Mouse (Mus musculus): ENCODE data around the gene D630039A03Rik. TPM values are rescaled to one million over a fixed set of nuclear protein-coding genes. Genes with fewer than 3 reads are reported as not detected.

D630039A03Rik gene
- polyA plus RNA-seq, 1 experiment = 4.3 TPM

DNA sequence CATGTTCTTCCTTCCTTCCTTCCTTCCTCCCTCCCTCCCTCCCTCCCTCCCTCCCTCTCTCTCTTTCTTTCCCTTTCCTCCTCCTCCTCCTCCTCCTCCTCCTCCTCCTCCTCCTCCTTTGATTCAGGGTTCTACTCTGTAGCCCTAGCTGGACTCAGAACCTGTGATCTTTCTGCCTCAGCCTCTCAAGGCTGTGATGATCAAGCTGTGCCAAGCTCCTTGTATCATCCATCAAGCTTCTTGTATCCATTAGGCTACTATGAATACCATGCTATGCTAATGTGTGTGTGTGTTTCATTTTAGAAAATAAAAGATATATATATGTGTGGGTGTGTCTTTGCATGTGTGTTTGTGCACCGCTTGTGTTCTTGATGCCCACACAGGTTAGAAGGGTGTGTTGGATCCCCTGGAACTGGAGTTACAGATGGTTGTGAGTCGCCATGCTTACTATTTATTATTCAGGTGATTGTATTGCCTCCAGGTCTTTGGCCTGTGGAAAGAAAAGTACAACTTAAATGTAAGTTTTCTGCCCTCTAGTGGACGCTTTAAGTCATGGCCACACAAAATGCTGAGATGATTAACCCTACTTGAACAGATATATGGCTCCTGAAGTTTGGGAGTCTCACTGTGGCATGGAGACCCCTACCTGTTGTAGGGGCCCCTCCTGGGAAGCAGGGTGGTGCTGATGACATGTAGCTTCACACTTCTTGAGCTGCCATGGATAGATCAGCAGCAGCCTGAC lies 11.5 kb upstream of the D630039A03Rik start:
- no peak for DNase-seq (ENCODE audit: low spot score)

GRCm38 (mm10) chr4:57924556-57925071 lies 8.5 kb upstream of the D630039A03Rik start:
- no peak for DNase-seq (ENCODE audit: low spot score)

- no peak for DNase-seq (ENCODE audit: low spot score)
Measured at GRCm38 (mm10) chr4:57922171-57922570, 6.1 kb upstream of the D630039A03Rik start.

GRCm38 (mm10) chr4:57920522-57920921 lies 4.4 kb upstream of the D630039A03Rik start:
- no peak for DNase-seq (ENCODE audit: low spot score)

DNA sequence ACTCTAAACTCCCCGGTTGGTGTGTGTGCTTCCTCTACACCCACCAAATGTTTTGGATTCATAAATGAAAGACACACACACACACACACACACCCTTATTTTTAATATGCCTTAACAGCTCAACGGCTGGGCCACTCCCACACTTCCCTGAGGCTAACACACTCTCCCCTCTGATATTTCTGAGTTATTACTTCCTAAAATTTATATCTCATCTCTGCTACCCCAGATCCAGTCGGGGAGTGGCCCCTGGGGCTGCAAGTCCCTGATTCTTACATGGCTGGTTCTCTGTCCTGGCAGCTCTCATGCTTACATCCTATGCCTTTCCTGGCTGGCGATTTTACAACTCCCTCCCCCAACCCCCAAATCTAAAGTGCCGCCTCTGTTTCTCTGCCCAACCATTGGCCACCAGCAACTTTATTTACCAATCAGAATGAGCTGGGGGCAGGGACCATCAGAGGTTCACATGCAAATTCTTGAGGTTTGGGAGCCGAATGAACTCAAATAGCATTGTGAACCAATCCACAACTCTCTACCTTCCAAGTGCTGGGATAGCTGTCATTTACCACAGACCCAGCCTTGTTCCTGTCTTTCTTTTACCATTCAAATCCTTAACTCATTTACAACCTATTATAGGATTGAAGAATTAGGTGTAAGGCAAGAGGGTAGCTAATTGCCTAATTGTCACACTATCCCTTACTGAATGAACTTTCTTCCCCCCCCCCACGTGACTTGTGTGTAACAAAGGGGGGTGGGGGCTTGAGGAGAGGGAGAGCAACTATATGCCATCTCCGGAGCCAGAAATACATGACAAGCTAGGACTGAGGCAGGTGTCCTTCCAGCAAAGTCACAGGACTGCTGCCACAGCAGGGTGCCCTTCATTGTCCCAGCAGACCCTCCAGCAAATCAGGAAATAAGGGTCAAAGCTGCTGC lies 3.7 kb upstream of the D630039A03Rik start:
- DNase-seq (ENCODE audit: low spot score) = no peak

GRCm38 (mm10) chr4:57916711-57917110 lies 614 bp upstream of the D630039A03Rik start:
- DNase-seq (ENCODE audit: low spot score) = no peak

- no peak for DNase-seq (ENCODE audit: low spot score)
Measured at GRCm38 (mm10) chr4:57915216-57915965, 706 bp downstream of the D630039A03Rik start.

GRCm38 (mm10) chr4:57914193-57915190 lies 1.6 kb downstream of the D630039A03Rik start:
- DNase-seq (ENCODE audit: low spot score) = no peak

DNA sequence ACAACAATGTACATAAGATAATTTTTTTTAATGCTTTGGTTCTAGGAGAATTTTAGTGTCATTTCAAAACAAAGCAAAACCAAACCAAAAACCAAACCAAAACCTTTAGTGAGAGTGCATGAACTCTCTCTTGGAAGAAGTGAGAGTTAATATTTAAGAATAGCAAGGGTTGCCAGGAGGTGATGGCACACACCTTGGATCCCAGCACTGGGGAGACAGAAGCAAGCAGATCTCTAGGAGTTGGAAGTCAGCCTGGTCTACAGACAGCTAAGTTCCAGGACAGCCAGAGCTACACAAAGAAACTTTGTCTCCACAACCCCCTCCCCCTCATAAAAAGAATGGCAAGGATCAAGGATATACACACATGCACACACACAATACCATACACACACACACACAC lies 3.1 kb downstream of the D630039A03Rik start:
- DNase-seq (ENCODE audit: low spot score) = no peak

GRCm38 (mm10) chr4:57908860-57909259 lies 7.2 kb downstream of the D630039A03Rik start:
- DNase-seq (ENCODE audit: low spot score) = no peak

GRCm38 (mm10) chr4:57906708-57907107 lies 9.4 kb downstream of the D630039A03Rik start:
- DNase-seq (ENCODE audit: low spot score) = no peak

- DNase-seq (ENCODE audit: low spot score) = no peak
Measured at GRCm38 (mm10) chr4:57904638-57905037, 11.5 kb downstream of the D630039A03Rik start.

DNA sequence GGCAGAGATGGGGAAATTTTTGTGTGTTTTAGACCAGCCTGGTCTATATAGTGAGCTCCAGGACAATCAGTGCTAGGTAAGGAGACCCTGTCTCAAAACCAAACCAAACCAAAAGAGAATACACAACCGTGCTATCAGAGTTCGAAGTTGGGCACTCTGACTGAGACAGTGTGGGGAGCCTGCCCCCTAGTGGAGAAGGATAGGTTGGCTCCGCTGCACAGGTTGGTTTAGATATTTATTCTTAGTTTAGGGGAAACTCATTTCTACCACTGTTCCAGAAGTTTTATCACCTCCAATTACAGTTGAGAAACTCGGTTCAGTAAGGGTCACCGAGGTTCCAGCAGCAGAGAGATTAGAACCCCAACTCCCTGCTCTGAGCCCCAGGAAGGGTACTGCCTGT lies 11.9 kb downstream of the D630039A03Rik start:
- DNase-seq (ENCODE audit: low spot score) = no peak

- DNase-seq (ENCODE audit: low spot score) = no peak
Measured at GRCm38 (mm10) chr4:57902619-57903018, 13.5 kb downstream of the D630039A03Rik start.

DNA sequence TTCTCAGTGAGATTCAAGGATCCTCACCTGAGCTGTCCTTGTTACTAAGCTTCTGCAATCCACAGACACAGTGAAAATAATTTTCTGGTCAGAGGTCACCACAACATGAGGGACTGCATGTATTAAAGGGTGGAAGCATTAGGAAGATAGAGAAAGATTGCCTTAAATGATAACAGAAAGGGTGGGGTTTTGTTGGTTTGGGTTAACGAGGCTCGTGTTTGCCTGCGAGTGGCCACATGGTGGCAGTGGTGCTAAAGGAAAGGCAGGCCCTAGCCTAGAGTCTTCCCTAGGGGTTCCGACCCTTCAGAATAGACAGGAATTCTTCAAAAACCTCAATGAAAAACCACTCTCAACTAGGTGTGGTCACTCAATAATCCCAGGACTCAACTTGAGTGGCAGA lies 14.9 kb downstream of the D630039A03Rik start:
- no peak for DNase-seq (ENCODE audit: low spot score)

- DNase-seq (ENCODE audit: low spot score) = no peak
Measured at GRCm38 (mm10) chr4:57896631-57897030, 19.5 kb downstream of the D630039A03Rik start.

- DNase-seq (ENCODE audit: low spot score) = no peak
Measured at GRCm38 (mm10) chr4:57895902-57896301, 20.2 kb downstream of the D630039A03Rik start.

GRCm38 (mm10) chr4:57895140-57895539 lies 21.0 kb downstream of the D630039A03Rik start:
- no peak for DNase-seq (ENCODE audit: low spot score)

DNA sequence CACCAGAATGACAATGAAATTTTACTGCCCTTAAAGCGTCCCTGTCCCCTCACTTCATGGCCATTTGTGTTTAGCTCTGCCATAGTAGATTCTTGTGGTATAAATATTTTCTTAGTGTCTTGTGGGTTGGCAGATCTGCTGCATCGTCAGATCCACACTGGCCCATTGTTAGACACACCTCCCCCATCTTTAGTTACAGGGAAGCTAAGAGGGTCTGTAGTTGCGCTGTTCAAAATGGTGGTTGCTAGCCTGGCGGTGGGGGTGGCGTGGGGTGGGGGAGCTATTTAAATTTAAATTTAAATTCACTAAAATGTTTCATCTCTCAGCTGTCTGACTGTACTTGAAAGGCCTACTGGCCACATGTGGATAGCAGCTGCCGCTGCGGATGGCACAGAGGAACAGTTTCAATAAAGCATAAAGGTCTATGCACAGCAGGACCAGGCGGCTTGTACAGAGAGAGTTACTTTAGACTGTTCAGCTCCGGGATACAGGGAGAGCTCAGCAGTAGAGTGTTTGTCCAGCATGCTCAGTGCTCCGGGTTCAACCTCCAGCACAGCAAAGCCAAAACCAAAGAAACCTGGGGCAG lies 24.0 kb downstream of the D630039A03Rik start:
- no peak for DNase-seq (ENCODE audit: low spot score)

DNA sequence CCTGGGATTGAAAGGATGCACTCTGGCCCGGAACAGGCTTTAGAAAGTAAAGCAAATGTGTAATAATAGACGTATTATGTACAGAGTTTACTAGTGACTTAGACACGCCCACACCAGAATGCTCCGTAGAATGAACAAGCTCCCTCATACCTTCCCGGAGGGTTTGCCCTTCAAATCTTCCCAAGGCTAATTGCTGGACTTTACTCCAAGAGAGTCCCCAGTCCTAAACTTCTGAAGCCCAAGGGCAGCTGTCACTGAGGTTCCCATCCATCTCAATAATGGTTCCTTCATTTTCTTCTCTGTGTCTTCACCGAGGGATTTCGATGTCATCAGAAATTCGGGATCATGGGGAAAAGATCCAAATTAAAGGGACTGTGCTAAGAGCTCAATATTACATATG lies 26.3 kb downstream of the D630039A03Rik start:
- no peak for DNase-seq (ENCODE audit: low spot score)
